Mouse (Mus musculus): Measurements from ENCODE around the gene Nos3. TPM values are rescaled to one million over a fixed set of nuclear protein-coding genes. Genes with fewer than 3 reads are reported as not detected.

Nos3 gene
- polyA plus RNA-seq, 1 experiment = 4.0 TPM

GRCm38 (mm10) chr5:24326166-24326841, 38.3 kb upstream of the Nos3 start:
- Histone ChIP-seq H3K4me3 (ENCODE audit: low read depth, low read length) (no peak overlapping the region), H3K4me1 (ENCODE audit: control insufficient read depth, insufficient read depth, insufficient read length, low read length) (no peaks in the 10 kb centered on the region), H3K36me3 (ENCODE audit: control insufficient read depth, insufficient read depth, low read length) (no peaks in the 10 kb centered on the region), H3K27me3 (ENCODE audit: control insufficient read depth, insufficient read depth, low read length) (no peaks in the 10 kb centered on the region), H3K27ac (ENCODE audit: insufficient read depth, low read depth, low read length) (no peak overlapping the region)
- TF ChIP-seq POLR2A (IDR thresholded peaks at IDR 0.05; ENCODE audit: low read depth, low read length) = no peak
- no peak for TF ChIP-seq CTCF (IDR thresholded peaks at IDR 0.05; ENCODE audit: extremely low read depth, insufficient read length, insufficient replicate concordance, low read depth, low read length)
- WGBS = 90% methylated on average over 15 of the region's 15 CpGs

GRCm38 (mm10) chr5:24326842-24327417, 37.7 kb upstream of the Nos3 start:
- 58% methylated on average over 4 of the region's 4 CpGs for WGBS

DNA sequence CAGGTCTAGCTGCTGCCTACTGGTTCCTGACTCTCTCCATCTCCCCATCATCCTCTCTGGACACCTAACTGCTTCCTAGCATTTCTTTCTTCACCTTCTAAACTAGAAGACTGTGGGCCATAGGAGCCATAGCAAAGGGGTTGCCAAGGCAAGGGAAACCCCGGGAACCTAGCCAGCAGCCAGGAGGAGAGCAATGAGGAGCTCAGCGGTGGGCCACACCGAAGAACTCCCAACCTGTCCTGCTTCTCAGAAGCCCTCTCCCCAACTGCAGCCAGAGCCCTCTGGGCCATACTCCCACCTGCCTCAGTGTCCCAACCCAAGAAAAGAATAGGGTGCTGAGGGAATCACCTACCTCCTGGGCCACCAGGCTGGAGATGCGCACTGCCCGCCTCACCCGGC, 35.8 kb upstream of the Nos3 start:
- Histone ChIP-seq H3K4me1 (ENCODE audit: control insufficient read depth, insufficient read depth, insufficient read length, low read length) (no peaks in the 10 kb centered on the region), H3K27ac (ENCODE audit: insufficient read depth, low read depth, low read length) (peak overlapping the region; percentile 39; the same call in 1 of the 2 replicates), H3K27me3 (ENCODE audit: control insufficient read depth, insufficient read depth, low read length) (no peaks in the 10 kb centered on the region), H3K36me3 (ENCODE audit: control insufficient read depth, insufficient read depth, low read length) (no peaks in the 10 kb centered on the region), H3K4me3 (ENCODE audit: low read depth, low read length) (peak overlapping the region; percentile 25)
- WGBS = 65% methylated on average over 6 of the region's 6 CpGs
- TF ChIP-seq CTCF (IDR thresholded peaks at IDR 0.05; ENCODE audit: extremely low read depth, insufficient read length, insufficient replicate concordance, low read depth, low read length) (no peak), POLR2A (IDR thresholded peaks at IDR 0.05; ENCODE audit: low read depth, low read length) (no peak)

More at GRCm38 (mm10) chr5:24326842-24327417, 37.7 kb upstream of the Nos3 start:
- H3K27ac ChIP-seq (ENCODE audit: insufficient read depth, low read depth, low read length) = no peak overlapping the region
- no peaks in the 10 kb centered on the region for H3K4me1 ChIP-seq (ENCODE audit: control insufficient read depth, insufficient read depth, insufficient read length, low read length)
- no peaks in the 10 kb centered on the region for H3K36me3 ChIP-seq (ENCODE audit: control insufficient read depth, insufficient read depth, low read length)
- no peaks in the 10 kb centered on the region for H3K27me3 ChIP-seq (ENCODE audit: control insufficient read depth, insufficient read depth, low read length)
- TF ChIP-seq CTCF (IDR thresholded peaks at IDR 0.05; ENCODE audit: extremely low read depth, insufficient read length, insufficient replicate concordance, low read depth, low read length) = no peak
- TF ChIP-seq POLR2A (IDR thresholded peaks at IDR 0.05; ENCODE audit: low read depth, low read length) = no peak
- no peak overlapping the region for H3K4me3 ChIP-seq (ENCODE audit: low read depth, low read length)

- H3K36me3 ChIP-seq (ENCODE audit: control insufficient read depth, insufficient read depth, low read length) = no peaks in the 10 kb centered on the region
- WGBS = 4% methylated on average over 27 of the region's 27 CpGs
- no peaks in the 10 kb centered on the region for H3K4me1 ChIP-seq (ENCODE audit: control insufficient read depth, insufficient read depth, insufficient read length, low read length)
- H3K4me3 ChIP-seq (ENCODE audit: low read depth, low read length) = peak overlapping the region; percentile 25
- TF ChIP-seq POLR2A (IDR thresholded peaks at IDR 0.05; ENCODE audit: low read depth, low read length) = no peak
- TF ChIP-seq CTCF (IDR thresholded peaks at IDR 0.05; ENCODE audit: extremely low read depth, insufficient read length, insufficient replicate concordance, low read depth, low read length) = no peak
- H3K27ac ChIP-seq (ENCODE audit: insufficient read depth, low read depth, low read length) = peak overlapping the region; percentile 39; the same call in 1 of the 2 replicates
- no peaks in the 10 kb centered on the region for H3K27me3 ChIP-seq (ENCODE audit: control insufficient read depth, insufficient read depth, low read length)
Observed at GRCm38 (mm10) chr5:24329212-24329964, 35.2 kb upstream of the Nos3 start.

- Histone ChIP-seq H3K4me1 (ENCODE audit: control insufficient read depth, insufficient read depth, insufficient read length, low read length) (no peaks in the 10 kb centered on the region), H3K4me3 (ENCODE audit: low read depth, low read length) (no peak overlapping the region), H3K27ac (ENCODE audit: insufficient read depth, low read depth, low read length) (peak overlapping the region; percentile 17; the same call in 1 of the 2 replicates), H3K27me3 (ENCODE audit: control insufficient read depth, insufficient read depth, low read length) (no peaks in the 10 kb centered on the region), H3K36me3 (ENCODE audit: control insufficient read depth, insufficient read depth, low read length) (no peaks in the 10 kb centered on the region)
- no peak for TF ChIP-seq CTCF (IDR thresholded peaks at IDR 0.05; ENCODE audit: extremely low read depth, insufficient read length, insufficient replicate concordance, low read depth, low read length)
- no peak for TF ChIP-seq POLR2A (IDR thresholded peaks at IDR 0.05; ENCODE audit: low read depth, low read length)
- WGBS = 43% methylated on average over 5 of the region's 5 CpGs
Observed at GRCm38 (mm10) chr5:24329965-24330298, 34.7 kb upstream of the Nos3 start.

DNA sequence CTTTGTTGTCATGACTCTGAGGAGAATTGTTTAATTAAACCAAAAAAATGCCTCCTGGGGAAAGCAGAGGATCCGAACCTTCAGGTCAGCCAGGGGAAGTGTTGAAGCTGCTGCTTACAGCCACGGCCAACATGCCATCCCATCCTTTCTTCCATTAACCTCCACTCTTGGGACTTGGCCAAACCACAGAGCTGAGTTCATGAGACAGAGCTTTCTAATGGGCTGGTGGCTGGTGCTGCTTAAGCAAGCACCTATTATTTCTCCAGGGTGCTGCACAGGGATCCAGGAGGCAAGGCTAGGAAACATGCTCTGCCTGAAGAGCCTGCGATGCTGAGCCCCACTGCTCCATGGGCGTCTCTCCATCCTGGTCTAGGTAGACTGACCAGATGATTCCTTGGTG, 32.2 kb upstream of the Nos3 start:
- no peak overlapping the region for H3K4me3 ChIP-seq (ENCODE audit: low read depth, low read length)
- H3K4me1 ChIP-seq (ENCODE audit: control insufficient read depth, insufficient read depth, insufficient read length, low read length) = no peaks in the 10 kb centered on the region
- H3K27me3 ChIP-seq (ENCODE audit: control insufficient read depth, insufficient read depth, low read length) = no peaks in the 10 kb centered on the region
- WGBS = 66% methylated on average over 4 of the region's 4 CpGs
- no peaks in the 10 kb centered on the region for H3K36me3 ChIP-seq (ENCODE audit: control insufficient read depth, insufficient read depth, low read length)
- TF ChIP-seq CTCF (IDR thresholded peaks at IDR 0.05; ENCODE audit: extremely low read depth, insufficient read length, insufficient replicate concordance, low read depth, low read length) (no peak), POLR2A (IDR thresholded peaks at IDR 0.05; ENCODE audit: low read depth, low read length) (no peak)
- no peak overlapping the region for H3K27ac ChIP-seq (ENCODE audit: insufficient read depth, low read depth, low read length)

- no peak overlapping the region for H3K27ac ChIP-seq (ENCODE audit: insufficient read depth, low read depth, low read length)
- no peak for TF ChIP-seq POLR2A (IDR thresholded peaks at IDR 0.05; ENCODE audit: low read depth, low read length)
- TF ChIP-seq CTCF (IDR thresholded peaks at IDR 0.05; ENCODE audit: extremely low read depth, insufficient read length, insufficient replicate concordance, low read depth, low read length) = no peak
Observed at GRCm38 (mm10) chr5:24334749-24335148, 29.9 kb upstream of the Nos3 start.

More at GRCm38 (mm10) chr5:24334749-24335148, 29.9 kb upstream of the Nos3 start:
- Histone ChIP-seq H3K27me3 (ENCODE audit: control insufficient read depth, insufficient read depth, low read length) (no peaks in the 10 kb centered on the region), H3K4me1 (ENCODE audit: control insufficient read depth, insufficient read depth, insufficient read length, low read length) (no peaks in the 10 kb centered on the region), H3K4me3 (ENCODE audit: low read depth, low read length) (no peak overlapping the region), H3K36me3 (ENCODE audit: control insufficient read depth, insufficient read depth, low read length) (no peaks in the 10 kb centered on the region)
- WGBS = 30% methylated on average over 3 of the region's 3 CpGs
